Comparison of ENCODE assay signal across 13 mouse cellular contexts in the genomic region with DNA sequence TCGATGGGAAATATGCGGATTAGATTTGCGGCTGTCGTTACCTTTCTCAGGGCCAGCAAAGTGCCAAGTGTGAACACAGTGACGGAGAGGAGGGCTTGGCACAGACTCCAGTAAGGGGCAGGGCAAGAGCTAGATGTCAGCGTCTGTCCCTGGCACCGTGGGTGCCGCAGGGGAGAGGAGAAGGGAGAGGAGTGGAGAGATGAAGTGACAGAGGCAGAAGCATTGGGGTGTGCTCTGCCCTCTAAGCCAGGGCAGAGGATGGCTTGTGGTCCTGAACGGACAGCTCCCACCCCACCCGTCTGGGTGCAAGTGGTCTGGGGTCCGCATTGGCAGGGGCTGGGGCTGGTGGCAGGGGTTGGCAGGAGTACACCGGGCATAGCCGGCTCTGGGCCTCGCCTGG. TPM values are rescaled to one million over a fixed set of nuclear protein-coding genes. Genes with fewer than 3 reads are reported as not detected.
DNase-seq lines count a peak whose midpoint lies in the region; ATAC-seq and TF ChIP-seq lines count a peak whose summit lies in the region.
"Had no signal": no experiment of that assay in that cellular context is flagged by ENCODE, and none has a peak within 500 bp of the region (broad histone marks: within the 10 kb centered on the region; RNA-seq: fewer than 3 reads in every experiment).

No protein-coding gene starts in this region.

- no peak overlapping the region for H3K4me2 ChIP-seq in intestine, embryonic 14.5 days (ENCODE audit: low read length)
- no peak overlapping the region for H3K4me2 ChIP-seq in intestine, postnatal 0 days (replicated peaks; ENCODE audit: low read depth)
- H3K4me2 ChIP-seq: hindbrain, embryonic 14.5 days had no signal

- no peaks in the 10 kb centered on the region for H3K36me3 ChIP-seq in intestine, embryonic 14.5 days (ENCODE audit: control insufficient read depth, insufficient read depth, low read length)
- H3K36me3 ChIP-seq in intestine, postnatal 0 days (ENCODE audit: control insufficient read depth, insufficient read depth) = no peaks in the 10 kb centered on the region
- no peaks in the 10 kb centered on the region for H3K36me3 ChIP-seq in MEL (ENCODE audit: control insufficient read depth in 1 of 2, insufficient read depth in 2 of 2, low read length in 2 of 2)

- peaks cover 24% of the 10 kb centered on the region for H3K27me3 ChIP-seq in intestine, embryonic 14.5 days (replicated peaks; ENCODE audit: control insufficient read depth, insufficient read depth, low read length)
- H3K27me3 ChIP-seq in intestine, postnatal 0 days (replicated peaks; ENCODE audit: control insufficient read depth, insufficient read depth, low read length) = peaks cover 25% of the 10 kb centered on the region
- peaks cover 0 to 1% of the 10 kb centered on the region in 2 experiments; a peak in 1 of 4 replicates for H3K27me3 ChIP-seq in MEL (ENCODE audit: control insufficient read depth in 1 of 2, insufficient read depth in 2 of 2, low read length in 2 of 2)

- peak; percentile 75 for DNase-seq in intestine, embryonic 14.5 days (ENCODE audit: low spot score)
- DNase-seq in MEL (ENCODE audit: low read depth, low spot score) = peak; percentile 41
- peak; percentile 77 for DNase-seq in cerebellum, adult 9-10 months
- DNase-seq in layer of hippocampus, postnatal 36 days = no peak
- DNase-seq in layer of hippocampus, adult 11-12 months (ENCODE audit: low spot score) = no peak
- DNase-seq in ovary, adult 18-20 months (ENCODE audit: low spot score) = no peak
- DNase-seq: heart, adult 11 months; lung, postnatal 36 days had no signal

- no peak overlapping the region for H3K27ac ChIP-seq in intestine, embryonic 14.5 days (ENCODE audit: low read depth)
- no peak overlapping the region for H3K27ac ChIP-seq in intestine, postnatal 0 days (ENCODE audit: low read depth, low read length)
- H3K27ac ChIP-seq in MEL (ENCODE audit: control insufficient read depth, low read depth, low read length) = no peak overlapping the region
- H3K27ac ChIP-seq: hindbrain, embryonic 14.5 days had no signal

- no peak overlapping the region for H3K9ac ChIP-seq in intestine, embryonic 14.5 days (ENCODE audit: low read length)
- H3K9ac ChIP-seq in intestine, postnatal 0 days (ENCODE audit: low read depth, low read length) = no peak overlapping the region
- H3K9ac ChIP-seq in MEL (ENCODE audit: control insufficient read depth, low read depth, low read length, poor library complexity, severe bottlenecking) = no peak overlapping the region
- H3K9ac ChIP-seq: hindbrain, embryonic 14.5 days had no signal

- WGBS in intestine, embryonic 14.5 days = 33% methylated on average over 14 of the region's 14 CpGs
- 33% methylated on average over 14 of the region's 14 CpGs for WGBS in intestine, postnatal 0 days

- TF ChIP-seq RAD21 in MEL (IDR thresholded peaks at IDR 0.05; ENCODE audit: low read depth, low read length) = no peak

- no peak for TF ChIP-seq POLR2A in MEL (IDR thresholded peaks at IDR 0.05; ENCODE audit: control insufficient read depth in 1 of 2, insufficient read depth in 1 of 2, low read depth in 1 of 2, low read length in 2 of 2, poor library complexity in 1 of 2)

- H3K4me3 ChIP-seq in intestine, embryonic 14.5 days (ENCODE audit: low read depth, low read length) = no peak overlapping the region
- H3K4me3 ChIP-seq in intestine, postnatal 0 days (ENCODE audit: low read depth, low read length) = no peak overlapping the region
- no peak overlapping the region for H3K4me3 ChIP-seq in MEL (ENCODE audit: control insufficient read depth in 1 of 2, insufficient read depth in 1 of 2, low read depth in 2 of 2, low read length in 2 of 2)

- no peaks in the 10 kb centered on the region for H3K79me2 ChIP-seq in MEL (ENCODE audit: control insufficient read depth, insufficient read depth, low read length, poor library complexity)

- H3K9me3 ChIP-seq in intestine, embryonic 14.5 days (ENCODE audit: control insufficient read depth, low read length) = no peaks in the 10 kb centered on the region
- H3K9me3 ChIP-seq in intestine, postnatal 0 days (ENCODE audit: control insufficient read depth) = no peaks in the 10 kb centered on the region
- no peaks in the 10 kb centered on the region for H3K9me3 ChIP-seq in MEL (replicated peaks; ENCODE audit: insufficient read depth, low read length)

- no peaks in the 10 kb centered on the region for H3K4me1 ChIP-seq in intestine, embryonic 14.5 days (replicated peaks; ENCODE audit: control insufficient read depth, insufficient read depth, low read length)
- H3K4me1 ChIP-seq in intestine, postnatal 0 days (replicated peaks; ENCODE audit: control insufficient read depth, insufficient read depth, low read length) = no peaks in the 10 kb centered on the region
- no peaks in the 10 kb centered on the region for H3K4me1 ChIP-seq in MEL (ENCODE audit: control insufficient read depth in 1 of 2, insufficient read depth in 2 of 2, low read length in 2 of 2)

- TF ChIP-seq EP300 in MEL (IDR thresholded peaks at IDR 0.05; ENCODE audit: low read depth in 1 of 2, low read length in 2 of 2) = no peak

- TF ChIP-seq CTCF in intestine, postnatal 0 days (IDR thresholded peaks at IDR 0.05; ENCODE audit: low read depth) = no peak
- no peak for TF ChIP-seq CTCF in MEL (IDR thresholded peaks at IDR 0.05 in 2 of 3, conservative IDR thresholded peaks at IDR 0.05 in 1 of 3; ENCODE audit: control insufficient read depth in 1 of 3, insufficient read depth in 1 of 3, low read depth in 2 of 3, low read length in 3 of 3, poor library complexity in 1 of 3, severe bottlenecking in 1 of 3)

- ATAC-seq in intestine, embryonic 14.5 days (replicated peaks; ENCODE audit: low FRiP score, low TSS enrichment, low read depth) = no peak
- ATAC-seq in intestine, postnatal 0 days = no peak
- ATAC-seq in granulocyte monocyte progenitor cell, adult 5-6 weeks (replicated peaks; ENCODE audit: poor library complexity, severe bottlenecking) = peak; percentile 37
- ATAC-seq: activated CD4-positive, CD25-positive, alpha-beta regulatory T cell, adult 4 months; forebrain, embryonic 14.5 days had no signal

TF ChIP-seq in MEL, 35 proteins besides CTCF, POLR2A, EP300 and RAD21:
- TF ChIP-seq ZMIZ1 (IDR thresholded peaks at IDR 0.05; ENCODE audit: low read depth, low read length) = no peak
- no peak for TF ChIP-seq NELFE (IDR thresholded peaks at IDR 0.05; ENCODE audit: low read depth, low read length)
- no peak for TF ChIP-seq SMC3 (IDR thresholded peaks at IDR 0.05; ENCODE audit: low read depth, low read length)

RNA-seq across cellular contexts. Expression of a gene that starts 7.6 kb away (rescaled TPM):
- polyA plus RNA-seq in intestine, embryonic 14.5 days (2014; fragmentation: Nextera tagmentation; extraction: Ambion mirVana) = 1.3 and 2.4 TPM in 2 replicates
- 0.26 and 0.37 TPM in 2 replicates for polyA plus RNA-seq in intestine, postnatal 0 days (2015; fragmentation: Nextera tagmentation; extraction: Ambion mirVana)
- not detected in 2 replicates for total RNA-seq in MEL (2012; rRNA removed)
- not detected for polyA plus RNA-seq in MEL (2012; ENCODE audit: insufficient read depth in 1 of 2, insufficient read length in 2 of 2, low read depth in 1 of 2, low replicate concordance in 2 of 2, missing spikeins in 1 of 2)
- not detected in 2 replicates for total RNA-seq in granulocyte monocyte progenitor cell, adult 5-6 weeks (2014; fragmentation: Nextera tagmentation)
- total RNA-seq in granulocyte monocyte progenitor cell, adult 5-6 weeks (2017) = not detected in 2 replicates
- 100 to 1,000 TPM; 452 to 470 TPM for total RNA-seq in layer of hippocampus, postnatal 36 days (2021)
- polyA plus RNA-seq: activated CD4-positive, CD25-positive, alpha-beta regulatory T cell, adult 4 months had no signal

RNA-seq across cellular contexts. Expression of a gene that starts 48.8 kb away (rescaled TPM):
- 15.3 and 15.8 TPM in 2 replicates for polyA plus RNA-seq in intestine, embryonic 14.5 days (2014; fragmentation: Nextera tagmentation; extraction: Ambion mirVana)
- 8.4 and 10.6 TPM in 2 replicates for polyA plus RNA-seq in intestine, postnatal 0 days (2015; fragmentation: Nextera tagmentation; extraction: Ambion mirVana)
- total RNA-seq in MEL (2012; rRNA removed) = 16.8 and 19.5 TPM in 2 replicates
- 10 to 100 TPM in 1 of 2 experiments, not detected in 1; 16.8 TPM for polyA plus RNA-seq in MEL (2012; ENCODE audit: insufficient read depth in 1 of 2, insufficient read length in 2 of 2, low read depth in 1 of 2, low replicate concordance in 2 of 2, missing spikeins in 1 of 2)
- 5.5 and 10.3 TPM in 2 replicates for total RNA-seq in granulocyte monocyte progenitor cell, adult 5-6 weeks (2014; fragmentation: Nextera tagmentation)
- 14.2 and 21.0 TPM in 2 replicates for total RNA-seq in granulocyte monocyte progenitor cell, adult 5-6 weeks (2017)
- 10 to 100 TPM; 29.7 to 32.4 TPM for total RNA-seq in layer of hippocampus, postnatal 36 days (2021)

Comparison
In these comparisons a context has a peak if more than half of its experiments do, and no peak if none do; other contexts are left out.
1. DNase-seq: peak in intestine, embryonic 14.5 days (single experiment), MEL (single experiment) and cerebellum, adult 9-10 months (single experiment); none in layer of hippocampus, postnatal 36 days (0 of 2), layer of hippocampus, adult 11-12 months (single experiment) and ovary, adult 18-20 months (single experiment).
2. RNA of a gene that starts 7.6 kb away (total RNA-seq): 452 to 470 TPM in layer of hippocampus, postnatal 36 days; not detected in MEL and not detected in granulocyte monocyte progenitor cell, adult 5-6 weeks; every median in the first group is over 100 times any median in the second.